Mouse (Mus musculus): ENCODE results near the gene Trpv6. TPM values are rescaled to one million over a fixed set of nuclear protein-coding genes. Genes with fewer than 3 reads are reported as not detected.

Gene Trpv6
- total and polyA plus RNA-seq, 3 experiments, result not detected

DNA sequence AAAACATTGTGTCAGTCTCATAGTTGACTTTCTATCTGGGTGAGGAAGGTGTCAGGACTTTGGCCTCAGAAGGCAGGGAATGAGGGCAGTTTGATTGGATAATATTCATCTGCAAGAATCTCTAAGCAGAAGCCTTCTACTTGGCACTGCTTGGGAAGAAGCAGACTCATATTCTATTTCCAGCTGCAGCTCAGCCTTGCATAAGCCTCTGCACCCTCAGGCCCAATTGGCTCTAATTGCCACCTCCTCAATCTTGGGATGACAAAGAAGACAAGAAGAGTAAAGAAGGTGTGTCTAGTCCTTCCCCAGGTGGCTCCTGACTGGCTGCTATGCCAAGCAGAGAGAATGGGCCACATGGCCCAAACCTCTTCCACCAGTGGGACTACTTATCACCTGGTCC, 10.5 kb upstream of the Trpv6 start:
- Histone ChIP-seq H3K36me3 (replicated peaks in 1 of 2; ENCODE audit: control insufficient read depth in 1 of 2, insufficient read depth in 1 of 2, low read length in 1 of 2) (no peaks in the 10 kb centered on the region), H3K27me3 (replicated peaks) (no peaks in the 10 kb centered on the region), H3K79me2 (replicated peaks; ENCODE audit: control insufficient read depth, extremely low read depth, insufficient read depth, poor library complexity, severe bottlenecking) (no peaks in the 10 kb centered on the region), H3K9me3 (replicated peaks; ENCODE audit: low read length) (no peaks in the 10 kb centered on the region), H3K9ac (ENCODE audit: insufficient read depth, low read depth) (no peak overlapping the region), H3K4me2 (ENCODE audit: insufficient read depth, low read depth, poor library complexity, severe bottlenecking) (no peak overlapping the region), H3K4me1 (ENCODE audit: control insufficient read depth in 1 of 2, insufficient read depth in 2 of 2) (no peaks in the 10 kb centered on the region), H3K4me3 (replicated peaks in 1 of 3; ENCODE audit: low read depth in 2 of 3, low read length in 2 of 3, poor library complexity in 1 of 3) (no peak overlapping the region), H3K27ac (ENCODE audit: insufficient read depth, low read depth) (no peak overlapping the region)
- no peak for DNase-seq (ENCODE audit: extremely low read depth)
- in situ Hi-C loops (cut with MboI; ENCODE audit: low pct_ligation_motif_present, low pct_unique_long_range_greater_than_20kb, low sequenced_read_pairs), result no loop called here
- dilution Hi-C loops (cut with MboI; ENCODE audit: extremely low pct_ligation_motif_present, extremely low pct_unique_long_range_greater_than_20kb, low sequenced_read_pairs), result no loop called here
- no peak for TF ChIP-seq ZKSCAN1 (IDR thresholded peaks at IDR 0.05; ENCODE audit: borderline replicate concordance, low read depth, low read length)
- no peak for TF ChIP-seq EP300 (IDR thresholded peaks at IDR 0.05; ENCODE audit: low read length)
- TF ChIP-seq HCFC1 (IDR thresholded peaks at IDR 0.05; ENCODE audit: low read depth, low read length), result no peak
- TF ChIP-seq USF2 (conservative IDR thresholded peaks at IDR 0.05; ENCODE audit: low read depth, low read length), result no peak
- TF ChIP-seq E2F4 (IDR thresholded peaks at IDR 0.05; ENCODE audit: insufficient replicate concordance, low read depth, low read length), result no peak
- no peak for TF ChIP-seq UBTF (IDR thresholded peaks at IDR 0.05; ENCODE audit: low read depth, low read length)
- TF ChIP-seq SIN3A (IDR thresholded peaks at IDR 0.05; ENCODE audit: low read length), result no peak
- TF ChIP-seq JUND (conservative IDR thresholded peaks at IDR 0.05; ENCODE audit: low read depth, low read length), result no peak
- no peak for TF ChIP-seq ZNF384 (IDR thresholded peaks at IDR 0.05; ENCODE audit: low read depth, low read length)
- no peak for TF ChIP-seq CTCF (conservative IDR thresholded peaks at IDR 0.05 in 1 of 2, IDR thresholded peaks at IDR 0.05 in 1 of 2; ENCODE audit: low read depth in 2 of 2, low read length in 2 of 2)
- no peak for TF ChIP-seq GABPA (IDR thresholded peaks at IDR 0.05; ENCODE audit: insufficient replicate concordance, low read depth, low read length)

DNA sequence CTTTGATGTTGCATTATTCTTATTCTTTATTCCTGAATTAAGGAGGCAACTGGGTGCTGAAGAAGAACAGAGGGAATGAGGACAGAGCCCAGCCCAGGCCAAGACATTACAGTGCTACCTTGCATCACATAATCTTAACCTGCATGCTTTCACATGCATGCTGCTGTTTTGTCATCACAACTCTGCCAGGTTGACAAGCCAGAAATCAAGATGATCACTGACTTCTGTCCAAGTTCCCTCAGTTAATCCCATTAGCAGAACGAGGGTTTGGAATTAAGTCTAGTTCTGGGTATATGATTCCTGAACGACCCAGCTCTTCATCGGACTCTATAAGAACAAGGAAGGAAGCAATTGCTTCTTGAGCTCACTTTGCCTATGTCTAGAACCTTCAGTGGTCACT, 10.0 kb upstream of the Trpv6 start:
- no peaks in the 10 kb centered on the region for H3K36me3 ChIP-seq (replicated peaks in 1 of 2; ENCODE audit: control insufficient read depth in 1 of 2, insufficient read depth in 1 of 2, low read length in 1 of 2)
- H3K4me1 ChIP-seq (ENCODE audit: control insufficient read depth in 1 of 2, insufficient read depth in 2 of 2), result no peaks in the 10 kb centered on the region
- TF ChIP-seq E2F4 (IDR thresholded peaks at IDR 0.05; ENCODE audit: insufficient replicate concordance, low read depth, low read length) (no peak), GABPA (IDR thresholded peaks at IDR 0.05; ENCODE audit: insufficient replicate concordance, low read depth, low read length) (no peak), ZNF384 (IDR thresholded peaks at IDR 0.05; ENCODE audit: low read depth, low read length) (no peak), MAX (IDR thresholded peaks at IDR 0.05; ENCODE audit: low read length) (no peak), ETS1 (conservative IDR thresholded peaks at IDR 0.05; ENCODE audit: low read depth, low read length) (no peak), RAD21 (IDR thresholded peaks at IDR 0.05; ENCODE audit: low read depth, low read length) (no peak), POLR2AphosphoS2 (IDR thresholded peaks at IDR 0.05; ENCODE audit: low read depth, low read length) (no peak), POLR2A (IDR thresholded peaks at IDR 0.05; ENCODE audit: low read depth, low read length) (no peak), CHD2 (IDR thresholded peaks at IDR 0.05; ENCODE audit: low read length) (no peak), TCF12 (IDR thresholded peaks at IDR 0.05; ENCODE audit: low read depth, low read length) (no peak), SMC3 (IDR thresholded peaks at IDR 0.05; ENCODE audit: low read depth, low read length) (no peak), CHD1 (IDR thresholded peaks at IDR 0.05; ENCODE audit: low read depth, low read length) (no peak), MAFK (IDR thresholded peaks at IDR 0.05; ENCODE audit: insufficient replicate concordance, low read length) (no peak), ZMIZ1 (IDR thresholded peaks at IDR 0.05; ENCODE audit: low read depth, low read length) (no peak), MAZ (IDR thresholded peaks at IDR 0.05; ENCODE audit: low read depth, low read length) (no peak), CTCF (conservative IDR thresholded peaks at IDR 0.05 in 1 of 2, IDR thresholded peaks at IDR 0.05 in 1 of 2; ENCODE audit: low read depth in 2 of 2, low read length in 2 of 2) (no peak), ELF1 (IDR thresholded peaks at IDR 0.05; ENCODE audit: low read depth, low read length) (no peak), IRF4 (IDR thresholded peaks at IDR 0.05; ENCODE audit: low read depth, low read length) (no peak), MEF2A (IDR thresholded peaks at IDR 0.05; ENCODE audit: borderline replicate concordance, low read depth, low read length) (no peak), NRF1 (IDR thresholded peaks at IDR 0.05; ENCODE audit: low read depth, low read length) (no peak)
- DNase-seq (ENCODE audit: extremely low read depth), result no peak
- H3K4me2 ChIP-seq (ENCODE audit: insufficient read depth, low read depth, poor library complexity, severe bottlenecking), result no peak overlapping the region
- in situ Hi-C loops (cut with MboI; ENCODE audit: low pct_ligation_motif_present, low pct_unique_long_range_greater_than_20kb, low sequenced_read_pairs), result no loop called here
- H3K79me2 ChIP-seq (replicated peaks; ENCODE audit: control insufficient read depth, extremely low read depth, insufficient read depth, poor library complexity, severe bottlenecking), result no peaks in the 10 kb centered on the region
- dilution Hi-C loops (cut with MboI; ENCODE audit: extremely low pct_ligation_motif_present, extremely low pct_unique_long_range_greater_than_20kb, low sequenced_read_pairs), result no loop called here
- no peaks in the 10 kb centered on the region for H3K9me3 ChIP-seq (replicated peaks; ENCODE audit: low read length)
- H3K27ac ChIP-seq (ENCODE audit: insufficient read depth, low read depth), result no peak overlapping the region
- no peak overlapping the region for H3K9ac ChIP-seq (ENCODE audit: insufficient read depth, low read depth)
- H3K27me3 ChIP-seq (replicated peaks), result no peaks in the 10 kb centered on the region
- no peak overlapping the region for H3K4me3 ChIP-seq (replicated peaks in 1 of 3; ENCODE audit: low read depth in 2 of 3, low read length in 2 of 3, poor library complexity in 1 of 3)

All from CH12.LX (cell line).